In genomic region chr11:98680023-98680422, GRCm38 (mm10) we compare ENCODE assay signal across 1 mouse cellular context.
TF ChIP-seq lines count a peak whose summit lies in the region.

No protein-coding gene starts in this region.

TF ChIP-seq in CH12.LX, 34 proteins besides CTCF, POLR2A, EP300 and RAD21:
- no peak for TF ChIP-seq ELF1 (IDR thresholded peaks at IDR 0.05; ENCODE audit: low read depth, low read length)
- TF ChIP-seq POLR2AphosphoS2 (IDR thresholded peaks at IDR 0.05; ENCODE audit: low read depth, low read length), result no peak
- no peak for TF ChIP-seq MXI1 (IDR thresholded peaks at IDR 0.05; ENCODE audit: low read depth, low read length)
- TF ChIP-seq NRF1 (IDR thresholded peaks at IDR 0.05; ENCODE audit: low read depth, low read length), result no peak
- no peak for TF ChIP-seq ZC3H11A (IDR thresholded peaks at IDR 0.05; ENCODE audit: low read depth, low read length)
- TF ChIP-seq E2F4 (IDR thresholded peaks at IDR 0.05; ENCODE audit: insufficient replicate concordance, low read depth, low read length), result no peak
